Mouse (Mus musculus): ENCODE results near the gene Nav3.

The Nav3 gene

DNA sequence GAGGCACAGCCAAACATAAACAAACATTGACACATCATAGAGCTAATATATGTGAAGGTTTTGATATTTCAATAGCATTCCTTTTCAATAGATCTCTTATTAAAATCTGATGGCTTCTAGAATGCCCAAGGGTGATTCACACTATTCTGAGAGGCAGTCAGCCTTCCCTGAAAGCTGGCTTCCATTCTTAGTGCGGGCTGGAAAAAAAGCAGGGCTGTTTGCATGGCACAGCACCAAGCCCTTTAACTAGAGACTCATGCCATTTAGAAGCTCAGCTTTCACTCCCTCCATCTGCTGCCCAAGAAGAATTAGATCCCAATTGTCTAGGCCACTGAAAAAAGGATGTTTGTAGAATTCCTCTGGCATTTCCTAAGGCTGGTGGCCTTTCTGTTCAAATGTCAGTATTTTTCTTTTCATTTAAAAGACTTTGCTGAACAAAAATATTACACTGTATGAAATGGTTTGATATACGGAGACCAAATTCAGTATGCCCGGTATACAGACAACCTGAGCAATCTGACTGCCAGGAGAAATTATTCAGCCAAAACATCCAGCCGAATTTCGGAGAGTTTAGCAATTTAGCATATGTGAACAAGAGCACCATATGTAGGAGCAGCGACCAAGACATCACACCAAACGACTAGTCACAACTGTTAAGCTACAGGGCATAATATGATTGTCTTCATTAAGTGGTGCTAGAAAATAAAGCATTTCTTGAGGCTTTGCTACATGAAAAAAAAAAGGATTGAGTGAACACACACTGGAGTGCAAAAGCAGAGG, 263.8 kb downstream of the Nav3 start:
- DNase-seq (ENCODE audit: low spot score): peak; percentile 49

DNA sequence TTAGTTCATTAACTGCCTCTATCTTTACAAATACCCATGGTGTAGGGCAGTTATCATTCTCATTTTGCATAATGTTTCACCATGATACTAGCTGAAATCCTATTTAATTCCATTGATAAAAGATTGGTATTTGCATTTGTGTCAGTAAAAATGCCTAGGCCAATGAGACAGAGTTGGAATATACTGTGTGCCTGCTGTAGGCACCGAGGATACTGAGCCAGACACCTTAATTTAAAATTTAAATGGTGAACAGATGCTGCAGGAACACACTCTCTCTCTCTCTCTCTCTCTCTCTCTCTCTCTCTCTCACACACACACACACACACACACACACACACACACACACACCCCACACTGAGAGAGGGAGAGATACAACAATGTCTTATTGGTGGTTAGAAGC, 269.8 kb downstream of the Nav3 start:
- DNase-seq (ENCODE audit: low spot score): no peak

DNA sequence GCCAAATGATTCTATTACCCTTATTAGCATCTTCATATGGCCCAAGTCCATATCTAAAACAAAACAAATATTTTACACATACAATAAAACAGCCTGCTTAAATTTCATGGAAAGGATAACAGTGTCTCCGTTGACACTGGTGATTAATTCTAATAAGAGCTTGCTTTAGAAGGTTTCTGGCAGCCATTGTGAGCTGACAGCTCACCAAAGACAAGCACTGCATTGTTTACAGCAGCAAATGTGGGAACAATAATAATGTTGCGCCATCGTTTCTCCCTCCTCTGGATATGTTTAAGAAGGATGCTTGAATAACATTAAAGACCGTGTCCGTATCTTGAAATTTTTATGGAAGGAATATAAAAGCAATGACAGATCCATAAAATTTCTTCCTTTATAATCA, 280.1 kb downstream of the Nav3 start:
- no peak for DNase-seq (ENCODE audit: low spot score)

GRCm38 (mm10) chr10:110169416-110169815, 286.6 kb downstream of the Nav3 start:
- no peak for DNase-seq (ENCODE audit: low spot score)

GRCm38 (mm10) chr10:110168892-110169291, 287.1 kb downstream of the Nav3 start:
- DNase-seq (ENCODE audit: low spot score): no peak

DNA sequence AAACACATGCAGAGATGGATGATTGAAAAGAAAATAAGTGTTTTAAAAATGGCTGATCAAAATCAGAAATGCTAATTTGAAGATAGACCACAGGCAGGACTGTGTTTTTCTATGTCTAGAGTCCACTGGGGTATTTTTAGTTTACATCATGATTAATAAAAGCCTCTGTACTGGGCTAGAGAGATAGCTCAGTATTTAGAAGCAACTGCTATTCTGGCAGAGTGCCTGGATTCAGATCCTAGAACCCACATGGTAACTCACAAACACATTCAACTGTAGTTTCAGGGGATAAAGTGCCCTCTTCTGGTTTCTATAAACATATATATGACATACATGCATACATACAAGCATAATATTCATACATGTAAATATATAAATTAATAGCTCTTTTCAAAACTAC, 293.4 kb downstream of the Nav3 start:
- DNase-seq (ENCODE audit: low spot score): no peak

DNA sequence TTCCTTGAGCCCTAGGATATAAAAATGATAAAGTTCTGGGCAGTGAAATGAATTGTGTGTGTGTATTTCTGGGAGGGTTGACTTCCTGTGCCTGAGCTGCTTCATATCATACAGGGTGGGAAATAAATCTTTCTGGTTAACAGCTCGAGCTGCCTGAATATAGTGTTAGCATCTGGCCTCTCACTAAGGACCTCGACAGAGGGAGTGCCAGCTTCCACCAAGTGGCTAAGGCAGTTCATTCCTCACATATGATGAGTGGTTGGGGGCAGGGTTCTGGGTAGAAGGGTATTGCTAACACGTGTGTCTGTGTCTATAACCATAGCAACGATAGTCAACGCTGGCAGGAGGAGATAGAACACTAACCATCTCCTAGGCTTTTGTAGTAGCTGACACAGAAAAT, 295.1 kb downstream of the Nav3 start:
- DNase-seq (ENCODE audit: low spot score): no peak

- no peak for DNase-seq (ENCODE audit: low spot score)
These were observed 296.5 kb downstream of the Nav3 start for GRCm38 (mm10) chr10:110159548-110159947.

- no peak for DNase-seq (ENCODE audit: low spot score)
These were observed 297.9 kb downstream of the Nav3 start for GRCm38 (mm10) chr10:110158122-110158521.

GRCm38 (mm10) chr10:110156412-110156811, 299.6 kb downstream of the Nav3 start:
- DNase-seq (ENCODE audit: low spot score): no peak

DNA sequence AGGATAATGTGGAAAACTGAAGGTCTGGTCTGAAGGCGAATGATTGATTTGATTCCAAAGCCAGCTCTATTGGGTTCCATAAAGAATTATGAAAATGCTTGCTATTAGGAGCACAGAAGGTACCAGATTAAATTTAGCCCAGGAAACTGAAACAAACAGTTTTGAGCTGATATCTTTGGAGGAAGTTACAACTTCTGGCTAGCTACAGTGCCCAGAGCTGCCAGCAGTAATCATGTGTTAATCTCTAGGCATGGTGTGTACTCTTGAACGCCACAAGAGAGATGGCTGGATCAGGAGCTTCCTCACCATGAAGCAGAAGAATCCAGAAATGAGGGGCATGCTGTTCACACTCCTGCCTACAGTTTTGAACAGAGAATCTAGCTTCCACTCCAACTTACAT, 300.5 kb downstream of the Nav3 start:
- no peak for DNase-seq (ENCODE audit: low spot score)

DNA sequence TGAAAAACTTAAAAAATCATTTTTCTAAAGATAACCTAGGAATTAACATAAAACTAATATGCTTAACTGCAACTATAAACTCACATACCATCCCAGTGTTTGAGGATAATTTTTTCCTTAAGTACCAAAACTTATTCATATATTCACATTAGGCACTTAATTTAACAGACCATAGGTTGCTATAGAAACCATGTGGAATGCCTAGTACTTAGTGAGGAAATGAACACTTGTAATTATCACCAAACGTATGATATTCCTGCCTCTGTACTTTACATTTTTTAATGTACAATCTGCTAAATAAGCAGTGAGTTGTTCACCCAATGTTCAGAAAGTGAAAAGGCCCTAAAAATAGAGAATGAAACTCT, 301.1 kb downstream of the Nav3 start:
- DNase-seq (ENCODE audit: low spot score): no peak

DNA sequence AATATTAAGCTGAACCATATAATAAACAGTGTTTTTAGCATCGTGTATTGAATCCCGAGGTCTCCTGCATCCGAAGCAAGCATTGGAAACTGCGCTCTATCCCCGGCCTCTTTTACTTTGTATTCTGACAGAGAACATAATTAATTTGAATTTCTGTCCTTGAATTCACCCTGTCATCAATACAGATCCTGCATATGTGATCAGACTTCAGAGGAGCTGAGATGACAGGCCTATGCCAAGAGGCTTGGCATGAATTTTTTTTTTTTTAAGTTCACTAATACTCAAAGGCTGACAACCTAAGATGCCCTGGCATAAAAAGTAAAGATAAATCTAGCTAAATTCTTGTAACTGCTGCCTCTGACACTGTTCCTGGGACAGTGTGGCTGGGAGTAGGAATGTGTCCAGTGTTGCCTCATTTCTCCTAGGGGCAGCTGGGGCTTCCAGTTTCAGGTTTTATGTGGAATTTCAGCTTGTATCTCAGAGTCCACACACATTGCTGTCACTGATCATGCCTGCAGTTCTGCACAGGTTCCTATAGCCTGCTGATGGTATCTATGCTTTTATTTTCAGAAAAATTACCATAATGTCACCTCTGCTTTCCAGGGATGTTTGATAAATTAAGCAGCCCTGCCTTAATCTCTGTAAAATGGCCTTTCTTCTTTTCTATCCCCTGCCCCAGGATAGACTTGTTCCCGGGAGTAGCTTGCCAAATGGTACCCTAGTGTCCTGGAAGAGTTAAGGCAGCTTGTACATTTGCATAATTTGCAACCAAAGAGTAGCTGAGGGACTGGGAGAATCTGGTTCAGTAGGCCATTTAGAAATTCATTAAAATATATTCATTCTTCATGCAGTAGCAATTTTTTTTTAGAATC, 301.8 kb downstream of the Nav3 start:
- no peak for DNase-seq (ENCODE audit: low spot score)

- DNase-seq (ENCODE audit: low spot score): no peak
These were observed 335.4 kb downstream of the Nav3 start for GRCm38 (mm10) chr10:110120572-110120971.

DNA sequence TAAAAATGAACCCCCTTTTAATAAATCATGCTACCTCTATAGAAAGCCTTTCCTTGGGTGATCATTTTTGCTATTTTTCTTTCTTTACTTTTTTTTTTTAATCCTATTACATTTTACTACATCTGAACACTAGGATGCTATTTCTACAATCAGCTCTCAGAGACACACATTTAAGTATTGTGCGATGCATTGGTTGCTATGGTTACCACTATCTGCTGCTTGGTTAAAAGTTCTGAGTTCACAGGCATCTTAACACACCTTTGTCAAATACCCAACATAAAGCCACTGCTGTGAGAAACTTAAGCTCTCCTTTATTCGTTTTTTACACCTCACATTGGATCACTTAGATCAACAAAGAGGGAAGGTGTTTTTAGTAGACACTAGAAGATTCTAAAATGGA, 338.7 kb downstream of the Nav3 start:
- DNase-seq (ENCODE audit: low spot score): no peak

- no peak for DNase-seq (ENCODE audit: low spot score)
These were observed 343.1 kb downstream of the Nav3 start for GRCm38 (mm10) chr10:110112669-110113458.

DNA sequence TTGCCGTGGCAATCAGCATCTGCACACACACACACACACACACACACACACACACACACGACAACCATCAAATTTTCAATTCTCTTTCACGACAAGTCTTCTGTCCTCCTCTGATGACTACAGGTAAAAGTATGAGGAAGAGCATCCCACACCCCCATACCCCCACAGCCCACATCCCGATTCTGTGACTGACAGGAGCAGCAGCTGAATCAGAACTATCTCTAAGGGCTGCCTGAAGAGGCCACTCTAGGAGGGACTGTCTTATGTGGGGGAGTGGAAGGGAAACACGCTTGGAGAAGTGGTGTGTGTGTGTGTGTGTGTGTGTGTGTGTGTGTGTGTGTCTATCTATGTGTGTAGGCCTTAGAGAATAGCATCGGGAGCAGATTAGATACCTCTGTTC, 352.7 kb downstream of the Nav3 start:
- no peak for DNase-seq (ENCODE audit: low spot score)

DNA sequence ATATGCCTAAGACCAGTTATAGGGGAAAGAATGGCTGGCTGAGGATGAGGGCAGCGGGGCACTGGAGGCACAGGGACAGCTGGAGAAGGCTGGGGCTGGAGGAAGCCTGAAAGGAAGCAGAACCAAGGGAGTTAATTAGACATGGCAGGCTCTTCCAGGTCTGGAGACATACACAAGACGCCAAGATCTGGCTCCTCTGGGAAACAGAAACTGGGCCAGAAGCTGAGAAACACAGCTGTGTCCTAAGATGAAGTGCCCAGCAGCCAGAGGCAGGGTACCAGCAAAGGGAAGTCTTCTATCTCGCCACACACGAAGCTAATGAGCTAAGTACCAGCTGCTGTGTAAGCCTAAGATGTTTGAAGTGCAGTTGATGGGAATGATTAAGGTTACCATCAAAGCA, 353.8 kb downstream of the Nav3 start:
- no peak for DNase-seq (ENCODE audit: low spot score)

DNA sequence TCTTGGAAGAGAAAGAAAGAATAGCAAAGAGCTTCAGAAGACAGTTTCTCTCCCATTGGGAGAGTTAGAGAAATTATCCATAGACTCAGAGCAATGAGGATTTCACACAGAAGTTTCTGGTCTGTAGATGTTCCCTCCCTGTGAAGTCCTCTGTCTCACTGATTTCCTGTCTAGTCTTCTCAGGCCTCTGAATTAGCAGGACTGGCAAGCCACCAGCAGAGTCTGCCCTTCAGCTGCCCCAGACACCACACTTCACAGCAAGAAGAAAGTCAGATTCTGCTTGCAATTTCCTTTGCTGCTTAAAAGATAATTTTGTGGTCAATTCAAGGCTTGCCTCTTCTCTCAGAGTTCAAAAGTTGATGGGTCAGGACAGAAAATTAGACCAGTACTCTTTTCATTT, 361.6 kb downstream of the Nav3 start:
- no peak for DNase-seq (ENCODE audit: low spot score)

GRCm38 (mm10) chr10:110088444-110089061, 367.5 kb downstream of the Nav3 start:
- DNase-seq (ENCODE audit: low spot score): no peak

DNA sequence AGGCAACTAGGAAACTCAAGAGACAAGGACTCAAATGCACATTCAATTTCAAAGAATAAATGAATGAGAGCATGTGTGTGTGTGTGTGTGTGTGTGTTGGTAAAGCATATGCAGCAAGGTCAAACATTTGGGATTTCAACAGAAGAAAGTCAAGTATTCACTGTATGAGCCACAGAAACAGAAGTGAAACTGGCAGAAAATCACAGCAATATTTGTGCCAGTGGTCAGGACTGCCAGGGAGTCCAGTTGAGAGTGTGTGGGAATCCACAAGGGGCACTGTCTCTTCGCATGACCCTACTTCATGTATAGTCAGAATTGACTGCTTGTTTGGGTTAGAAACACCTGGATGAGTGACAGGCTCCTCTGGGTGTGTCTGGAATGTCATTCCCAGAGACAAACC, 370.1 kb downstream of the Nav3 start:
- DNase-seq (ENCODE audit: low spot score): no peak

DNA sequence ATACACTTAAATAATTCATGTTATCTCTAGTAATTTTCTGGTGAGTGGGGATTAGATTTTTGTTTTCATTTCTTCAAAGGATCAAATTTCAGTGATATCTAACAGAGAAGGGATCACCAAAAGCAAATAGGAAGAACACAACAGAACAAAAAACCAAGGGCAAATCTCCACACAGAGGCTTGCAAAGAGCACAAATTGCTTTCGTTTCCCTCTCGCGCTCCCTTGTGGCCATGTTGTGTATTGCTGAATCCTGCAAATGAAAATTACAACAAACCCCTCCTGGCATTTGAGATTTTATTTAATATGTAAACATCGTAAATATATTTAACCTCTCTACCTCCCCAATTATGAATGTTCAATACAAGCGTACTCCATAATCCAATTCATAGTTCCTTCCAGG, 370.8 kb downstream of the Nav3 start:
- DNase-seq (ENCODE audit: low spot score): peak; percentile 59

Data from layer of hippocampus, adult 11-12 months (tissue).